Mouse (Mus musculus) hindbrain, embryonic 15.5 days (tissue): ENCODE measurements around the gene Serpina1e. TPM values are rescaled to one million over a fixed set of nuclear protein-coding genes. Genes with fewer than 3 reads are reported as not detected.
"Not testable (repeated sequence)": the region's sequence is repeated elsewhere in the genome, so short reads cannot be mapped to it uniquely, and the experiment has no call there.

Experiments
- ATAC-seq: fragments of 200-750 bp; cut with Nextera tagmentation; 2 replicates; pipeline ENCODE4 v1.8.0; 2017; ENCODE audit warnings: low read depth, moderate number of reproducible peaks, moderate TSS enrichment; ENCODE audit not compliant: low FRiP score
- H3K27ac ChIP-seq: fragments of 300-500 bp; sonication (generic); replicated peaks from 2 replicates; pipeline ENCODE4 v1.5.1; 2015; ENCODE audit warnings: mild to moderate bottlenecking, inconsistent platforms
- H3K27me3 ChIP-seq: fragments of 300-500 bp; sonication (generic); 2 replicates; pipeline ENCODE4 v1.6.1; 2015; ENCODE audit warnings: control low read depth, inconsistent platforms
- H3K36me3 ChIP-seq: fragments of 300-500 bp; sonication (generic); 2 replicates; pipeline ENCODE4 v1.6.1; 2015; ENCODE audit warnings: control low read depth, inconsistent platforms
- H3K4me1 ChIP-seq: fragments of 300-500 bp; sonication (generic); replicated peaks from 2 replicates; pipeline ENCODE4 v1.6.1; 2015; ENCODE audit warnings: control low read depth, inconsistent platforms
- H3K4me2 ChIP-seq: fragments of 300-500 bp; sonication (generic); 2 replicates; pipeline ENCODE4 v1.6.1; 2015; ENCODE audit warnings: moderate library complexity, mild to moderate bottlenecking, inconsistent platforms
- H3K4me3 ChIP-seq: fragments of 300-500 bp; sonication (generic); 2 replicates; pipeline ENCODE4 v1.5.1; 2015; ENCODE audit warnings: mild to moderate bottlenecking, inconsistent platforms
- H3K9ac ChIP-seq: fragments of 300-500 bp; sonication (generic); 2 replicates; pipeline ENCODE4 v1.6.1; 2015; ENCODE audit warnings: inconsistent platforms
- H3K9me3 ChIP-seq: fragments of 300-500 bp; sonication (generic); 2 replicates; pipeline ENCODE4 v1.6.1; 2016; ENCODE audit warnings: control low read depth, inconsistent platforms
- WGBS: fragments of 180-500 bp; shearing (Covaris S2); methylation state at CpG from one replicate; pipeline ENCODE4 v1.1.7; 2015; 5-methylcytosine and 5-hydroxymethylcytosine counted together
- polyA plus RNA-seq: library from polyadenylated mRNA; unstranded; fragments of >200 nt; fragmentation: Nextera tagmentation; extraction: Ambion mirVana; gene quantifications from 2 replicates; pipeline ENCODE4 v1.2.1, GENCODE M21; 2015

Gene Serpina1e
- polyA plus RNA-seq, 1 experiment from 2014 or later, result 0.19 TPM

- not testable (repeated sequence) for H3K4me3 ChIP-seq, H3K9me3 ChIP-seq, ATAC-seq, H3K4me2 ChIP-seq, H3K4me1 ChIP-seq, H3K27ac ChIP-seq, H3K9ac ChIP-seq, H3K27me3 ChIP-seq, H3K36me3 ChIP-seq
- 93% methylated on average over 2 of the region's 2 CpGs for WGBS
Measured at GRCm38 (mm10) chr12:103956555-103956954, 2.2 kb downstream of the Serpina1e start.

GRCm38 (mm10) chr12:103952972-103953371, 5.8 kb downstream of the Serpina1e start:
- not testable (repeated sequence) for H3K36me3 ChIP-seq, H3K4me2 ChIP-seq, H3K4me3 ChIP-seq, ATAC-seq, H3K9me3 ChIP-seq, H3K4me1 ChIP-seq, H3K27ac ChIP-seq, H3K27me3 ChIP-seq, H3K9ac ChIP-seq
- 82% methylated on average over 3 of the region's 3 CpGs for WGBS

GRCm38 (mm10) chr12:103946243-103946642, 12.5 kb downstream of the Serpina1e start:
- WGBS, result 88% methylated on average over 4 of the region's 4 CpGs
- no peak overlapping the region for H3K27ac ChIP-seq
- no peaks in the 10 kb centered on the region for H3K36me3 ChIP-seq
- no peaks in the 10 kb centered on the region for H3K9me3 ChIP-seq
- ATAC-seq, result no peak
- H3K4me1 ChIP-seq, result no peaks in the 10 kb centered on the region
- H3K4me3 ChIP-seq, result no peak overlapping the region
- no peaks in the 10 kb centered on the region for H3K27me3 ChIP-seq
- no peak overlapping the region for H3K4me2 ChIP-seq
- H3K9ac ChIP-seq, result no peak overlapping the region

GRCm38 (mm10) chr12:103909181-103909580, 49.6 kb downstream of the Serpina1e start:
- H3K4me2 ChIP-seq, H3K9ac ChIP-seq, ATAC-seq, H3K4me3 ChIP-seq, H3K4me1 ChIP-seq, H3K9me3 ChIP-seq, H3K27me3 ChIP-seq, H3K27ac ChIP-seq, H3K36me3 ChIP-seq: not testable (repeated sequence)
- 94% methylated on average over 12 of the region's 16 CpGs for WGBS

- not testable (repeated sequence) for ATAC-seq, H3K36me3 ChIP-seq, H3K4me3 ChIP-seq, H3K4me2 ChIP-seq, H3K4me1 ChIP-seq, H3K27ac ChIP-seq, H3K9ac ChIP-seq, H3K9me3 ChIP-seq, H3K27me3 ChIP-seq
- 37% methylated on average over 1 of the region's 1 CpGs for WGBS
Measured at GRCm38 (mm10) chr12:103907746-103908145, 51.0 kb downstream of the Serpina1e start.

GRCm38 (mm10) chr12:103904837-103905340, 53.9 kb downstream of the Serpina1e start, which contains the start of gene Serpina1c:
Serpina1c (minus strand) TSS chr12:103904887.
- H3K36me3 ChIP-seq, ATAC-seq, H3K4me3 ChIP-seq, H3K4me1 ChIP-seq, H3K9ac ChIP-seq, H3K9me3 ChIP-seq, H3K4me2 ChIP-seq, H3K27ac ChIP-seq, H3K27me3 ChIP-seq: not testable (repeated sequence)
- 85% methylated on average over 4 of the region's 4 CpGs for WGBS

- H3K36me3 ChIP-seq, H3K4me1 ChIP-seq, H3K27ac ChIP-seq, H3K4me2 ChIP-seq, H3K9ac ChIP-seq, H3K9me3 ChIP-seq, ATAC-seq, H3K4me3 ChIP-seq, H3K27me3 ChIP-seq: not testable (repeated sequence)
- WGBS, result 86% methylated on average over 3 of the region's 3 CpGs
Measured at GRCm38 (mm10) chr12:103901929-103902328, 56.8 kb downstream of the Serpina1e start.

Other genes with a start within 250 kb of the Serpina1e start
- 0.10 TPM in 1 of 2 replicates, not detected in the other for gene Serpina1d, start 185.4 kb downstream of the Serpina1e start, polyA plus RNA-seq
- gene Serpina1b, start 128.6 kb downstream of the Serpina1e start, polyA plus RNA-seq, result 1.5 TPM in 1 of 2 replicates, not detected in the other
- 0.80 TPM in 1 of 2 replicates, not detected in the other for gene Serpina1a, start 95.4 kb downstream of the Serpina1e start, polyA plus RNA-seq
- gene Serpina1c, start 54.1 kb downstream of the Serpina1e start, polyA plus RNA-seq, result 0.19 TPM in 1 of 2 replicates, not detected in the other
- not detected in 2 replicates for gene Serpina11, start 31.0 kb upstream of the Serpina1e start, polyA plus RNA-seq
- 0.18 and 0.32 TPM in 2 replicates for gene Serpina9, start 54.8 kb upstream of the Serpina1e start, polyA plus RNA-seq
- not detected in 2 replicates for gene Serpina12, start 85.5 kb upstream of the Serpina1e start, polyA plus RNA-seq
- not detected in 2 replicates for gene Serpina5, start 142.1 kb upstream of the Serpina1e start, polyA plus RNA-seq
- not detected in 2 replicates for gene Serpina3a, start 153.7 kb upstream of the Serpina1e start, polyA plus RNA-seq
- not detected in 2 replicates for gene Serpina3b, start 169.0 kb upstream of the Serpina1e start, polyA plus RNA-seq
- not detected in 2 replicates for gene Serpina3c, start 194.9 kb upstream of the Serpina1e start, polyA plus RNA-seq